Mouse (Mus musculus): ENCODE results near the gene Sept1. TPM values are rescaled to one million over a fixed set of nuclear protein-coding genes. Genes with fewer than 3 reads are reported as not detected.

The Sept1 gene
- polyA plus RNA-seq (2014; fragmentation: Nextera tagmentation; extraction: Ambion mirVana) = 18.5 and 21.6 TPM in 2 replicates

DNA sequence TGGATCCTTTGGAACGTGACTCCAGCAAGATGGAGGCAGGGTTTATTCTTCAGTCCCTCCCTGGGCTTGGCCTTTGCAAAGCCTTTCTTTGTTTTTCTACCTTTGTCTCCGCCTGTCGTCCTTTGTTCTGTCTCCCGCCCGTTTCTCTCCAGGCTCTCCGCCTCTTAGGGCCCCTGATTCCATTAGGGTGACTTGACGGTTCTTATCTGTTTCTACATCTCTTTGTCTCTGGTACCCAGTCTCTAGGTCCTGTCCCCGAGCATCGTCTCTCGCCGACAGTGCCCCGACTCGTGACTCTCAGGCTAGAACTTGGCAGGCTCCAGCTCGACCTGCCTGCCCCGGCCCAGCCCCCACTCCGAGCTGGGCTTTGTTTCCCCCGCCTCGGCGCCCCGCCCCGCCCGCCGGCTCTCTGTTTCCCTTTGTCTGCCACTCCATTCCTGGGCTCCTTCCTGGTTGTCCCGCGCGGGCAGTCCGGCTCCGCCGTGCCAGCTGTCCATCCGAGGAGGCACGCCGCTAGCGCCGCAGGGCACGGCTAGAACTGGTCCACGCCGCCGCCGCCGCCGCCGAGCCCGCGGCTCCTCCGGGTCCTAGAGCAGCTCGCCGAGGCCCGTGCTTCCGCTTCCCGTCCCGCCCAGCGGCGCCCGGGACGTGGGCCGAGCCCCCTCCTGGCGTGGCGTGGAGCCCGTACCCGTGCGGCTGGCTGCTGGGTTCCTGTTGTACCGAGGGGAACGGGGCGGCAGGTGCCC is at the start of gene Sept1, which contains the start of gene Zfp553:
Gene Sept1, minus strand, starts transcription at position 509 of the 746 bp plus-strand sequence.
Gene Zfp553, plus strand, starts transcription at position 440 of the 746 bp plus-strand sequence.
- ATAC-seq (ENCODE audit: low FRiP score, low TSS enrichment) = peak; percentile 90
- under 1% methylated on average over 58 of the region's 64 CpGs for WGBS
- Histone ChIP-seq H3K27me3 (ENCODE audit: control insufficient read depth, insufficient read depth, low read length) (no peaks in the 10 kb centered on the region), H3K4me1 (ENCODE audit: control insufficient read depth, insufficient read depth, low read length) (peaks cover 13% of the 10 kb centered on the region), H3K27ac (ENCODE audit: low read depth, low read length) (peak within 1 kb of the TSS; percentile 99), H3K9ac (ENCODE audit: low read depth, low read length) (peak within 1 kb of the TSS; percentile 74), H3K9me3 (ENCODE audit: control insufficient read depth, low read length) (no peaks in the 10 kb centered on the region), H3K4me3 (ENCODE audit: low read length) (peak within 1 kb of the TSS; percentile 95), H3K36me3 (ENCODE audit: control insufficient read depth, insufficient read depth, low read length) (peaks cover 48% of the 10 kb centered on the region), H3K4me2 (replicated peaks; ENCODE audit: low read depth, low read length) (peak within 1 kb of the TSS; percentile 67)

DNA sequence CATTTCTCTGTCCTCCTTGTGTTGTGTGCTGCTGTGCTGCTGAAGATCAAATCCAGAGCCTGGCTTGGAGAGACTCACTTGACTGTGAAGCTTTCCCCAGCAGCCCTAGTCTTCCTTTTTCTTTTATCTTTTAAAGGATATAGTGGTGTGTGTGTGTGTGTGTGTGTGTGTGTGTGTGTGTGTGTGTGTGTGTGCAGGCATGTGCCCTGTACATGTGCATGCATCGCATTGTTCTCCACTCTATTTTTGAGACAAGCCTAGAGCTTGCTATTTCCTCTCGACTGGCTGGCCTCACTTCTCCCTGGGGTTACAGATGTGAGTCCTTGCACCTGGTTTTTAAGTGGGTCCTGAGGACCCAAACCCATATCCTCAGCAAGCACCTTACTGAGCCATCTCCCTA is 49.3 kb upstream of the Sept1 start:
- Histone ChIP-seq H3K9me3 (ENCODE audit: control insufficient read depth, low read length) (peaks cover 5% of the 10 kb centered on the region; the same call in 1 of the 2 replicates), H3K4me3 (ENCODE audit: low read length) (no peak overlapping the region), H3K9ac (ENCODE audit: low read depth, low read length) (no peak overlapping the region), H3K27me3 (ENCODE audit: control insufficient read depth, insufficient read depth, low read length) (no peaks in the 10 kb centered on the region), H3K4me2 (replicated peaks; ENCODE audit: low read depth, low read length) (no peak overlapping the region), H3K36me3 (ENCODE audit: control insufficient read depth, insufficient read depth, low read length) (no peaks in the 10 kb centered on the region), H3K4me1 (ENCODE audit: control insufficient read depth, insufficient read depth, low read length) (0 out of 2 replicates have a peak, but pooled peaks cover 6% of the 10 kb centered on the region), H3K27ac (ENCODE audit: low read depth, low read length) (no peak overlapping the region)
- no peak for ATAC-seq (ENCODE audit: low FRiP score, low TSS enrichment)
- WGBS = 88% methylated on average over 2 of the region's 2 CpGs

DNA sequence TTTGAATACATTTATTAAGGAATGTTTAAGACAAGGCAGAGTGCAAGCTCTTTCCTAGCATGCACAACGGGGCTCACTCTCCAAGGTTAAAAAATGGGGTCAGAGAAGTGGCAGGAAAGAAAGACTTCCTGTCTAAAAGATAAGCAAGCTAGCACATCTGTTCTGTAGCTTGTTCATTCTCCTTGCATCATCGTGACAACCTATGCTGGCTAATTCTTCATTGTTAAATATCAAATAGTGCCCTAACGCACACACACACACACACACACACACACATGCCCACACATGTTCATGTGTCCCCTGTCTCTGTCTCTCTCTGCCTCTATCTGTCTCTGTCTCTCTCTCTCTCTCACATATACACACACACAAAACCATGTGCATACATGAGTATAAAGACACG is 48.2 kb upstream of the Sept1 start:
- 62% methylated on average over 4 of the region's 4 CpGs for WGBS
- no peak overlapping the region for H3K27ac ChIP-seq (ENCODE audit: low read depth, low read length)
- no peak overlapping the region for H3K4me2 ChIP-seq (replicated peaks; ENCODE audit: low read depth, low read length)
- no peak for ATAC-seq (ENCODE audit: low FRiP score, low TSS enrichment)
- H3K4me3 ChIP-seq (ENCODE audit: low read length) = no peak overlapping the region
- no peaks in the 10 kb centered on the region for H3K9me3 ChIP-seq (ENCODE audit: control insufficient read depth, low read length)
- H3K27me3 ChIP-seq (ENCODE audit: control insufficient read depth, insufficient read depth, low read length) = no peaks in the 10 kb centered on the region
- no peak overlapping the region for H3K9ac ChIP-seq (ENCODE audit: low read depth, low read length)
- H3K36me3 ChIP-seq (ENCODE audit: control insufficient read depth, insufficient read depth, low read length) = no peaks in the 10 kb centered on the region
- H3K4me1 ChIP-seq (ENCODE audit: control insufficient read depth, insufficient read depth, low read length) = peaks cover 12% of the 10 kb centered on the region; the same call in 1 of the 2 replicates

DNA sequence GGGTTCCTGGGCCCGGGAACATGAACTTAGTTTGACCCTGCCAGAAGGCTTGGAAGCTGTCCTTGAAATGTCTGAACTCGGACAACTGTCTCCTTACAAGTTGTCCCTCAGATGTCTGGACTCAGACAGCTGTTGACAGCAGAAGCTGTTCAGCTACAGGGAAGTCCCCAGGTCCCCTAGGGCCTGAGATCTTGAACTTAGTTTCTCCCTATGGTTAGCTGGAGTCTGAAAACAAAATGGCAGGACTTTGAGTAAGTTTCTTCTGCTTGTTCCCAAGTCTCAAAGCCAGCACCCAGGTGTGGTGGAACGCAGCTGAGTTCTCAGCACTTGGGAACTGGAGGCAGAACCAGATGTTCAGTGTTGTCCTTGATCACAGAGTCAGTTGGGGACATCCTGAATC is 47.2 kb upstream of the Sept1 start:
- WGBS = 48% methylated on average over 3 of the region's 3 CpGs
- no peak overlapping the region for H3K9ac ChIP-seq (ENCODE audit: low read depth, low read length)
- H3K36me3 ChIP-seq (ENCODE audit: control insufficient read depth, insufficient read depth, low read length) = no peaks in the 10 kb centered on the region
- no peak overlapping the region for H3K4me2 ChIP-seq (replicated peaks; ENCODE audit: low read depth, low read length)
- H3K27ac ChIP-seq (ENCODE audit: low read depth, low read length) = no peak overlapping the region
- H3K4me3 ChIP-seq (ENCODE audit: low read length) = no peak overlapping the region
- no peaks in the 10 kb centered on the region for H3K9me3 ChIP-seq (ENCODE audit: control insufficient read depth, low read length)
- H3K27me3 ChIP-seq (ENCODE audit: control insufficient read depth, insufficient read depth, low read length) = no peaks in the 10 kb centered on the region
- H3K4me1 ChIP-seq (ENCODE audit: control insufficient read depth, insufficient read depth, low read length) = peaks cover 12% of the 10 kb centered on the region; the same call in 1 of the 2 replicates
- ATAC-seq (ENCODE audit: low FRiP score, low TSS enrichment) = no peak

DNA sequence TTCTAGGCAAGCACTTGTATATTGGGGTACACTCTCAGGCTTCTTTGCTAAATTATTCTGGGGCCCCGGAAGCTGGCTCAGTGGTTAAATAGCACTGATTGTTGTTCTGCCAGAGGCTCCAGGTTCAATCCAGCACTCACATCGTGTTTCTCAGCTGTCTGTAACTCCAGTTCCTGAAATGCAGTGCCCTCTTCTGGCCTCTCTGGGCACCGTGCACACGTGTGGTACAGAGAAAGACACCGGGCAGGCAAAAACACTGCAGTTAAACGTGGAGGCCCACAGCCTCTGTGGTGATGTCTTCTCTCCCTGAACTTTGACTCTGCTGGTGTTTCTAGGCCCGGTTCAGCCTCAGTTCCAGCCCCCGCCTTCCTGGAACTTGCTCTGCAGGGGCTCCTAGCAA is 45.4 kb upstream of the Sept1 start:
- no peaks in the 10 kb centered on the region for H3K9me3 ChIP-seq (ENCODE audit: control insufficient read depth, low read length)
- H3K27ac ChIP-seq (ENCODE audit: low read depth, low read length) = no peak overlapping the region
- H3K4me2 ChIP-seq (replicated peaks; ENCODE audit: low read depth, low read length) = no peak overlapping the region
- no peaks in the 10 kb centered on the region for H3K27me3 ChIP-seq (ENCODE audit: control insufficient read depth, insufficient read depth, low read length)
- no peak for ATAC-seq (ENCODE audit: low FRiP score, low TSS enrichment)
- H3K9ac ChIP-seq (ENCODE audit: low read depth, low read length) = no peak overlapping the region
- H3K4me3 ChIP-seq (ENCODE audit: low read length) = no peak overlapping the region
- WGBS = 21% methylated on average over 8 of the region's 8 CpGs
- H3K36me3 ChIP-seq (ENCODE audit: control insufficient read depth, insufficient read depth, low read length) = no peaks in the 10 kb centered on the region
- H3K4me1 ChIP-seq (ENCODE audit: control insufficient read depth, insufficient read depth, low read length) = peaks cover 12% of the 10 kb centered on the region

DNA sequence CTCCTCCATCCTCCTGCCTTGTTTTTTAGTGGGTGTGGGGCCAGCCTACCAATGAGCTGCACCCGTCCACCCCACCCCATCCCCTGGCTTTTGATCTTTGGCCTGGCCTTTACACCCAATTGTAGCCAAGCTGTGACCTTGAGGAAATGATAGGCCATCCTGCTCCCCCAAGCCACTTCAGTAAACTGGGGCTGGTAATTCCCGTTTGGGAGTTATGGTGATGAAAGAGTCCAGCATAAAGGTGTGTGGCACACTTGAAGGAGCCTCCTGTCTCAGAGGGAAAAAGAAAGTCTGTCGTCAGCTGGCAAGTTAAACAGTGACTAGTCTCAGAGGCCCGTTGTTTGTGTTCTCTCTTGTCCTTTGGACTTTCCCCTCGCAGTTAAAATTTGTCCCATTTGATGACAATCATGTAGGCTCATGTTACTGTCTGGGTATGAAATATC is 43.6 kb upstream of the Sept1 start:
- H3K9me3 ChIP-seq (ENCODE audit: control insufficient read depth, low read length) = no peaks in the 10 kb centered on the region
- no peak for ATAC-seq (ENCODE audit: low FRiP score, low TSS enrichment)
- peak overlapping the region; percentile 52 for H3K27ac ChIP-seq (ENCODE audit: low read depth, low read length)
- no peaks in the 10 kb centered on the region for H3K27me3 ChIP-seq (ENCODE audit: control insufficient read depth, insufficient read depth, low read length)
- no peak overlapping the region for H3K4me3 ChIP-seq (ENCODE audit: low read length)
- no peak overlapping the region for H3K9ac ChIP-seq (ENCODE audit: low read depth, low read length)
- WGBS = 24% methylated on average over 5 of the region's 5 CpGs
- peaks cover 24% of the 10 kb centered on the region for H3K4me1 ChIP-seq (ENCODE audit: control insufficient read depth, insufficient read depth, low read length)
- H3K4me2 ChIP-seq (replicated peaks; ENCODE audit: low read depth, low read length) = no peak overlapping the region; the same call in 1 of the 2 replicates
- peaks cover 4% of the 10 kb centered on the region; the same call in 1 of the 2 replicates for H3K36me3 ChIP-seq (ENCODE audit: control insufficient read depth, insufficient read depth, low read length)

DNA sequence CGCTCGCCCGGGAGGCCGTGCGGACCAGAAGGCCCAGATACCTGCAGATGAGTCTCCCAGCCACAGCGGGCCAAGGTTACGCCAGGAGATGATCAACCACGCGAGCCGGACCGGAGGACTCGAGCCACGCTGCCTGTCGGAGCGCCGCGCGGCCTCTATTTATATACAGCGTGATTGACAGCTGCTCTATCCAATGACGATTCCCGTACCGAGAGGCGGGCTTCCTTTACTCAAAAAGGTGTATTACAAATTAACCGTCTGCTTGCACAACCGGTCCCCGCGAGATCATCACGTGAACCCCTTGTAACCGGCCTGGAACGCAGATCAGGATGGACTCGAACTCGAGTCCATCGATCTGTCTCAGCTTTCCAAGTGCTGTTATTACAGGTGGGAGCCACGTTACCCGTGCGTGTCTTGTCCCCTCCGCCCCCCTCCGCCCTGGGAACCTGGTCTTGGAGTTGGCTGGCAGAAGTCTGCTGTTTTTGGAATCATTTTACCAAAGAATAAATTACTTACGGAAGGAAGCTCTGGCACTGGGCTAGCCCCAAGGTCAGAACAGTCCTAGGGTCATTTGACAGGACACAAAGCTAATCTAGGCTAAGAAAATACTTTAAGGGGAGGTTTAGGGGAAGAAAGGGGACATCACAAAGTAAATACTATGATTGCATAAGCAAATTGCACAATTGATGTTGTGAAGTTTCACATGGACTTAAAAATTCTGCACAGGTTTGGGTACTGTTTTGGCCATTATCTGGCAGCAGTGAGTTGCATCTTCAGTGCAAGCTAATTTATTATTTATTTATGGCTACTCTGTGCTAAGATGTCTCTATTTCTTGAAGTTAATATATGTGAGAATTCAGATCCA is 41.2 kb upstream of the Sept1 start, which contains the start of gene Sephs2:
Gene Sephs2, minus strand, starts transcription at position 131 of the 865 bp plus-strand sequence.
- peak; percentile 89 for ATAC-seq (ENCODE audit: low FRiP score, low TSS enrichment)
- Histone ChIP-seq H3K4me3 (ENCODE audit: low read length) (peak within 1 kb of the TSS; percentile 92), H3K27me3 (ENCODE audit: control insufficient read depth, insufficient read depth, low read length) (no peaks in the 10 kb centered on the region), H3K9me3 (ENCODE audit: control insufficient read depth, low read length) (no peaks in the 10 kb centered on the region), H3K27ac (ENCODE audit: low read depth, low read length) (peak within 1 kb of the TSS; percentile 93), H3K4me1 (ENCODE audit: control insufficient read depth, insufficient read depth, low read length) (peaks cover 24% of the 10 kb centered on the region), H3K4me2 (replicated peaks; ENCODE audit: low read depth, low read length) (peak within 1 kb of the TSS; percentile 90), H3K9ac (ENCODE audit: low read depth, low read length) (peak within 1 kb of the TSS; percentile 95), H3K36me3 (ENCODE audit: control insufficient read depth, insufficient read depth, low read length) (peaks cover 11% of the 10 kb centered on the region)
- 2% methylated on average over 39 of the region's 39 CpGs for WGBS

DNA sequence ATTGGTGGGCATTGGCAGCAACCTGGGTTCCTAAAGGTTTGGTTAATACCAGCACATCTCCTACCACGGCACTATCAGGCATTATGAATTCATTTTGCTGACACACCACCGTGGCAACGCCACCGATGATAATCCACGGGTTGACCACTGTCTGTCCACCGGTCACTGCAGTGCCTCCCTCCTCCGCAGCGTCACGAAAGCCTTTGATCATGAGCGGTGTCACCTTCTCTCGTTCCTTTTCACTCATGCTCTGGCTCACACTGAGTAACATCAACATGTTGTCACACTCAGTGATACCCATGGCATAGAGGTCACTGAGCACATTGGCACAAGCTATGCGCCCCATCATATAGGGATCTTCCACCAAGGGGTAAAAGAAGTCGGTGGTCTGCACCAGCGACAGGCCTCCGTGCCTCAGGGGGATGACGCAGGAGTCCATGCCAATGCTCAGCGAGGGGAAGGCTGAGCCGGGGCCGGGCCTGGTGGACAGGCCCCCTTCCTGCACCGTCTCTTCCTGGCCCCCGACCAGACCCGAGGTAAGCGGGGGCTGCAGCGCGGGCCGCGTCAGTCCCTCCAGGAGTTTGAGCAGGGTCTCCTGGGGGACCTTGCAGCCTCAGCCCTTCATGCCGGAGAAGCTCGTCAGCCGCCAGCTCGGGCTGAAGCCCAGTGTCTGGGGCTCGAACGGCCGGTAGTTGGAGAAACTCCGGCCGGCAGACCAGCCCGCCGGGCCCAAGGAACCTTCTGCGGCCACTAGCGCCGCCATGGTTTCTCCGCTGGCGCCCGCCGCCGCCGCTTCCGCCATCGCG is 40.4 kb upstream of the Sept1 start:
- H3K27me3 ChIP-seq (ENCODE audit: control insufficient read depth, insufficient read depth, low read length) = no peaks in the 10 kb centered on the region
- H3K27ac ChIP-seq (ENCODE audit: low read depth, low read length) = peak overlapping the region; percentile 93
- WGBS = 12% methylated on average over 50 of the region's 50 CpGs
- no peaks in the 10 kb centered on the region for H3K9me3 ChIP-seq (ENCODE audit: control insufficient read depth, low read length)
- peak overlapping the region; percentile 95 for H3K9ac ChIP-seq (ENCODE audit: low read depth, low read length)
- H3K4me1 ChIP-seq (ENCODE audit: control insufficient read depth, insufficient read depth, low read length) = peaks cover 24% of the 10 kb centered on the region
- H3K4me3 ChIP-seq (ENCODE audit: low read length) = peak overlapping the region; percentile 92
- ATAC-seq (ENCODE audit: low FRiP score, low TSS enrichment) = peak; percentile 63
- peak overlapping the region; percentile 90 for H3K4me2 ChIP-seq (replicated peaks; ENCODE audit: low read depth, low read length)
- peaks cover 13% of the 10 kb centered on the region for H3K36me3 ChIP-seq (ENCODE audit: control insufficient read depth, insufficient read depth, low read length)

All from kidney, embryonic 14.5 days (tissue).